Mouse (Mus musculus): ENCODE measurements around the gene Efnb3. TPM values are rescaled to one million over a fixed set of nuclear protein-coding genes. Genes with fewer than 3 reads are reported as not detected.

Efnb3 gene
- polyA plus RNA-seq, 1 experiment from 2014 or later, result 35.6 TPM

DNA sequence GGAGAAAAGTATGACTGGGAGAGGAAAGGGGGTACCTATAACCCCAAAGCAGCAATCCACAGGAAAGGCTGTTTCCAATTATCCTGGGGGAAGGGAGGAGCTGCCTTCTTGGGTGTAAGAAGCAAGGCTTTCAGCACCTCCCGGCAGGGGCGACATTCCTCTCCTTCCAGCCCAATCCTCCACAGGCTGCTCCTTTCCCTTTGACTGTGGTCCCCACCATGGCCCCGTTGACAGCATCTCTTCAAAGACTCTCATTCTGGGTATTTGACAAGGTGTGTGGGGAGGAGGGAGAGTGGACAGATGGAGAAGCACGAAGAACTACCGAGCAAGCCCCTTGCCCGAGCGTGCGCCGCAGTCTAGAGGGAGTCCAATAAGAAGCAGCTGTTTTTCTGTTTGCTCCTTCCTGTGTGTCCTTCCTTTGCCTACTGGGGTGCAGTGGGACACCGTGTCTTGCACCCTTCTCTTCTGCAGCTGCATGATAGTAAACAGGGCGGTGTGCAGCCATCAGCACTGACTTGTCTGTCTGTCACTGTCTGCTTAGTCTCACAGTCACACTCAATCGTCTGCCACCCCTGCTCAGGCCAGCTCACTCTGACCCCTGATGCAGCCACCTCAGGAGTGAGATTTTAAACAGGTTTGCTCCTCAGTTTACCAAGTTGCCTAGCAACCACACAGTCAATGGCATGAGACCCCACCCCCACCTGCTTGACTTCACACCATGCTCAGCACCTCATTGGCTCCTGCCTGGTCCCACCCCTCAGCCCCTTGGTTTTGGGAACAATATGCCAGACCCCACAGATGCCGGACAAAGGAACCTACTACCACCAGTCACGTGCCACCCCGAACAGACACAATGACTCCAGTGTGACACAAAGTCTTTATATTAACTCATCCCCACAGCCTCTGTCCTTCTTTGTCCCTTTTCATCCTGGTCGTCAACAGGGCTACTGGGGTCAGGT lies 1.2 kb upstream of the Efnb3 start:
- peak overlapping the region; percentile 88 for H3K9ac ChIP-seq (replicated peaks; ENCODE audit: low read depth, low read length)
- peak overlapping the region; percentile 91 for H3K4me2 ChIP-seq (ENCODE audit: low read depth, low read length)
- peaks cover 7% of the 10 kb centered on the region for H3K36me3 ChIP-seq (ENCODE audit: control insufficient read depth, insufficient read depth, low read length)
- peak; percentile 52; the same call in 1 of the 2 replicates for ATAC-seq (ENCODE audit: low read depth)
- WGBS, result 14% methylated on average over 16 of the region's 16 CpGs
- no peaks in the 10 kb centered on the region for H3K9me3 ChIP-seq (ENCODE audit: control insufficient read depth, low read length)
- no peaks in the 10 kb centered on the region; the same call in 1 of the 2 replicates for H3K27me3 ChIP-seq (ENCODE audit: control insufficient read depth, insufficient read depth, low read length)
- H3K27ac ChIP-seq (ENCODE audit: low read depth, low read length), result no peak overlapping the region
- peaks cover 49% of the 10 kb centered on the region for H3K4me1 ChIP-seq (ENCODE audit: control insufficient read depth, insufficient read depth, low read length)
- H3K4me3 ChIP-seq (ENCODE audit: low read depth, low read length), result peak overlapping the region; percentile 87; the same call in 1 of the 2 replicates

GRCm38 (mm10) chr11:69559183-69559582 lies 822 bp downstream of the Efnb3 start:
- Histone ChIP-seq H3K27me3 (ENCODE audit: control insufficient read depth, insufficient read depth, low read length) (no peaks in the 10 kb centered on the region; the same call in 1 of the 2 replicates), H3K9ac (replicated peaks; ENCODE audit: low read depth, low read length) (peak overlapping the region; percentile 88), H3K9me3 (ENCODE audit: control insufficient read depth, low read length) (no peaks in the 10 kb centered on the region), H3K4me3 (ENCODE audit: low read depth, low read length) (peak overlapping the region; percentile 87), H3K36me3 (ENCODE audit: control insufficient read depth, insufficient read depth, low read length) (peaks cover 7% of the 10 kb centered on the region), H3K4me2 (ENCODE audit: low read depth, low read length) (peak overlapping the region; percentile 91), H3K27ac (ENCODE audit: low read depth, low read length) (no peak overlapping the region; the same call in 1 of the 2 replicates), H3K4me1 (ENCODE audit: control insufficient read depth, insufficient read depth, low read length) (peaks cover 53% of the 10 kb centered on the region)
- WGBS, result 14% methylated on average over 5 of the region's 5 CpGs
- no peak; the same call in 1 of the 2 replicates for ATAC-seq (ENCODE audit: low read depth)

DNA sequence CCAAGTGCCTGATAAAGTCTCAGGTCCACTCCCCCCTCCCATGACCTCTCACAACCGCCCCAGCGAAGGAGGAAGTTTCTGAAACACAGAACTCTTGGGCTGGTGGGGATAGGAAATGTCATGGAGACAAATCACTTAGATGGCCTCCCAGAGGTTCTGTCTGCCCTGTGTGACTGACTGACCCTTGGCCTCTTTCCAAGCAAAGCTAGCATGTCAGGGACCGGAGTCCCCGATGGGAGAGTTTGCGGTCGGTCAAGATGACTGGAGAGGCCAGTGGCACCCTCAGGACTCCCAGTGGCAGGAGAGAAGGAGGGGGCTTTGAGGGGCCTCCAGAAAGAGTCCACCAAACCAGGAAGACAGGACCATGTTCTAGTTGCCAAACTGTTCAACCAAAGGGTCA lies 1.2 kb downstream of the Efnb3 start:
- Histone ChIP-seq H3K4me3 (ENCODE audit: low read depth, low read length) (peak overlapping the region; percentile 87), H3K27ac (ENCODE audit: low read depth, low read length) (no peak overlapping the region), H3K9me3 (ENCODE audit: control insufficient read depth, low read length) (no peaks in the 10 kb centered on the region), H3K27me3 (ENCODE audit: control insufficient read depth, insufficient read depth, low read length) (no peaks in the 10 kb centered on the region; the same call in 1 of the 2 replicates), H3K4me1 (ENCODE audit: control insufficient read depth, insufficient read depth, low read length) (peaks cover 58% of the 10 kb centered on the region), H3K36me3 (ENCODE audit: control insufficient read depth, insufficient read depth, low read length) (peaks cover 7% of the 10 kb centered on the region), H3K9ac (replicated peaks; ENCODE audit: low read depth, low read length) (peak overlapping the region; percentile 88), H3K4me2 (ENCODE audit: low read depth, low read length) (peak overlapping the region; percentile 91)
- ATAC-seq (ENCODE audit: low read depth), result no peak
- 21% methylated on average over 6 of the region's 6 CpGs for WGBS

DNA sequence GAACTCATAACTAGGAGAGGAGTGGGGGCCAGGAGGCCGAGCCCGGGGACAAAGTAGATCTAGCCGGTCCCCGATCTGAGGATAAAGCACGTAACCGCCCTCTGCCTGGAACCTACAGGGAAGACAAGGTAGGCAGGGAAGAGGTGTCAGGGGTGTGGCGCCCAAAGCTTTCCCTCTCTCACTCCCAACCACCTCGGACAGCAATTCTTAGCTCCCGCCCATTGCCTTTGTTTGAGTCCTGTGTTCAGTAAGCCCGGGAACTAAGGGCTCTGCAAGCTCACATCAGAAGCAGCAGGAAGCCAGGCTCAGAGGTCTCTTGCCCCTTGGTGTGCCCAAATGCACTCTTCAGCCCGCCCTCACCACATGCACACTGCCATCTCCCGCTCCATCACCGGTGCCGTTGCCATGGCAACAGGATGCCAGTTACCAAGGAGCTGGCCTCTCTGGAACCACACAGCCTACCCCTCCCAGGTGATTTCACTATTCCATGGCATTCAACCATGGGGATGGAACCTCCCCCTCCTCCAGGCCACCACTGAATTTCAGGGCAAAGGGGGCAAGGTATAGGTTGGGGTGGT lies 2.5 kb downstream of the Efnb3 start:
- H3K4me3 ChIP-seq (ENCODE audit: low read depth, low read length), result peak overlapping the region; percentile 87
- peak overlapping the region; percentile 37; the same call in 1 of the 2 replicates for H3K9ac ChIP-seq (replicated peaks; ENCODE audit: low read depth, low read length)
- H3K27me3 ChIP-seq (ENCODE audit: control insufficient read depth, insufficient read depth, low read length), result no peaks in the 10 kb centered on the region; the same call in 1 of the 2 replicates
- peaks cover 6% of the 10 kb centered on the region for H3K36me3 ChIP-seq (ENCODE audit: control insufficient read depth, insufficient read depth, low read length)
- H3K4me1 ChIP-seq (ENCODE audit: control insufficient read depth, insufficient read depth, low read length), result peaks cover 71% of the 10 kb centered on the region
- H3K27ac ChIP-seq (ENCODE audit: low read depth, low read length), result no peak overlapping the region; the same call in 1 of the 2 replicates
- H3K4me2 ChIP-seq (ENCODE audit: low read depth, low read length), result peak overlapping the region; percentile 91
- 15% methylated on average over 14 of the region's 14 CpGs for WGBS
- no peak for ATAC-seq (ENCODE audit: low read depth)
- no peaks in the 10 kb centered on the region for H3K9me3 ChIP-seq (ENCODE audit: control insufficient read depth, low read length)

DNA sequence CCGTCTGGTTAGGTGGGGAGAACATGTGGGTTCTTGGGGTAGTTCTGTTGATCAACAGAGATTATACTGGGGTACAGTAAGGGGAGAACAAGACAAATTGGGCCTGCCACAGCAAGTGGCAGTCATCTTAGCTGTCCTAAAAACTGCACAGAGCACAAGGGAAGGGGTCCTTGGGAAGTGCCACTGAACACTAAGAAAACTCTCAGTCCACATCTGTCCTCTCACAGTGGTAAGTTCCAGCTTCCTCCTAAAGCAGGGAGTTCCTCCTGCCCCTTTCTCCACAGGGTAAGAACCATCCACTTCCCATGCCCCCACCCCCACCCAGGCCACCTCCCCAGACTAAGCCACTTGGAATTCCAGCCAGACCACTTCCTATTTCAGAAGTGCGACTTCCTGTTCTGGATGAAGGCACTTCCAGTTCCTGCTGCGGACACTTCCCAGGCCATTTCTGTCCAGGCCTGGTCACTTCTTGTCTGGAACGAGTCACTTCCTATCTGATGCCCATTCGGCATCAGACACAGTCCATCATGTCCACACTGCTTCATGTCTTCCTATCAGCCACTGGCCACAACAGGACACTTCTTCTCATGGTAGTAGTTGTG lies 5.4 kb downstream of the Efnb3 start:
- H3K4me1 ChIP-seq (ENCODE audit: control insufficient read depth, insufficient read depth, low read length), result peaks cover 57% of the 10 kb centered on the region
- no peak overlapping the region for H3K9ac ChIP-seq (replicated peaks; ENCODE audit: low read depth, low read length)
- WGBS, result 75% methylated on average over 5 of the region's 5 CpGs

DNA sequence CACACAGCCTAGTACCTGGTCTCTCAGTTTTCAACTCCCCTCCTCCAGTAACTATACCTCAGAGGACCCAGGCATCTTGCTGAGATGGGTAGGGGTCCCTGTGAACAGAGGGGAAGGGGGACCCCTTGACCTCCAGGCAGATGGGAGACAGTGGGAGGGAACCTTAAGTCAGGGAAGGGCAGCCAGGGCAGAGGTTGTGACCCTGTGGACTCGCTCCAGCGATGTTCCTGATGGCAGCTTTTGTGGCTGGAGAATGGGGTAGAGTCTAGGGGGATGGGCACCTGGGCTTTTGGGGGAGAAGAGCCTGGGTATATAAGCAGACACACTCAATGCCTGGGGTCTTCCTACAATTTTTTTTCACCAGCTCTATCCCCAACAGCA lies 6.7 kb downstream of the Efnb3 start:
- H3K9ac ChIP-seq (replicated peaks; ENCODE audit: low read depth, low read length), result peak overlapping the region; percentile 18
- 16% methylated on average over 2 of the region's 2 CpGs for WGBS
- H3K27ac ChIP-seq (ENCODE audit: low read depth, low read length), result peak overlapping the region; percentile 84
- H3K27me3 ChIP-seq (ENCODE audit: control insufficient read depth, insufficient read depth, low read length), result no peaks in the 10 kb centered on the region
- H3K4me3 ChIP-seq (ENCODE audit: low read depth, low read length), result 0 out of 2 replicates have a peak overlapping the region, but pooled peaks have one; percentile 4
- no peaks in the 10 kb centered on the region for H3K9me3 ChIP-seq (ENCODE audit: control insufficient read depth, low read length)
- ATAC-seq (ENCODE audit: low read depth), result peak; percentile 40; the same call in 1 of the 2 replicates
- no peaks in the 10 kb centered on the region for H3K36me3 ChIP-seq (ENCODE audit: control insufficient read depth, insufficient read depth, low read length)
- H3K4me1 ChIP-seq (ENCODE audit: control insufficient read depth, insufficient read depth, low read length), result peaks cover 56% of the 10 kb centered on the region
- H3K4me2 ChIP-seq (ENCODE audit: low read depth, low read length), result peak overlapping the region; percentile 36

More for the DNA sequence above, 5.4 kb downstream of the Efnb3 start:
- no peak overlapping the region for H3K4me3 ChIP-seq (ENCODE audit: low read depth, low read length)
- H3K36me3 ChIP-seq (ENCODE audit: control insufficient read depth, insufficient read depth, low read length), result no peaks in the 10 kb centered on the region
- no peak for ATAC-seq (ENCODE audit: low read depth)
- 0 out of 2 replicates have a peak overlapping the region, but pooled peaks have one; percentile 35 for H3K27ac ChIP-seq (ENCODE audit: low read depth, low read length)
- H3K9me3 ChIP-seq (ENCODE audit: control insufficient read depth, low read length), result no peaks in the 10 kb centered on the region
- no peak overlapping the region for H3K4me2 ChIP-seq (ENCODE audit: low read depth, low read length)
- no peaks in the 10 kb centered on the region for H3K27me3 ChIP-seq (ENCODE audit: control insufficient read depth, insufficient read depth, low read length)

GRCm38 (mm10) chr11:69552622-69553340 lies 7.2 kb downstream of the Efnb3 start:
- peak overlapping the region; percentile 36 for H3K4me2 ChIP-seq (ENCODE audit: low read depth, low read length)
- 8% methylated on average over 14 of the region's 14 CpGs for WGBS
- no peaks in the 10 kb centered on the region for H3K9me3 ChIP-seq (ENCODE audit: control insufficient read depth, low read length)
- H3K27me3 ChIP-seq (ENCODE audit: control insufficient read depth, insufficient read depth, low read length), result no peaks in the 10 kb centered on the region
- H3K4me3 ChIP-seq (ENCODE audit: low read depth, low read length), result 0 out of 2 replicates have a peak overlapping the region, but pooled peaks have one; percentile 4
- H3K4me1 ChIP-seq (ENCODE audit: control insufficient read depth, insufficient read depth, low read length), result peaks cover 56% of the 10 kb centered on the region
- peak overlapping the region; percentile 84 for H3K27ac ChIP-seq (ENCODE audit: low read depth, low read length)
- peak overlapping the region; percentile 18 for H3K9ac ChIP-seq (replicated peaks; ENCODE audit: low read depth, low read length)
- no peaks in the 10 kb centered on the region for H3K36me3 ChIP-seq (ENCODE audit: control insufficient read depth, insufficient read depth, low read length)
- peak; percentile 84 for ATAC-seq (ENCODE audit: low read depth)

- no peak overlapping the region for H3K27ac ChIP-seq (ENCODE audit: low read depth, low read length)
- WGBS, result 66% methylated on average over 4 of the region's 4 CpGs
- no peaks in the 10 kb centered on the region for H3K9me3 ChIP-seq (ENCODE audit: control insufficient read depth, low read length)
- H3K4me1 ChIP-seq (ENCODE audit: control insufficient read depth, insufficient read depth, low read length), result peaks cover 49% of the 10 kb centered on the region
- H3K4me3 ChIP-seq (ENCODE audit: low read depth, low read length), result no peak overlapping the region
- no peak for ATAC-seq (ENCODE audit: low read depth)
- no peak overlapping the region for H3K9ac ChIP-seq (replicated peaks; ENCODE audit: low read depth, low read length)
- no peaks in the 10 kb centered on the region for H3K27me3 ChIP-seq (ENCODE audit: control insufficient read depth, insufficient read depth, low read length)
- H3K4me2 ChIP-seq (ENCODE audit: low read depth, low read length), result no peak overlapping the region
- no peaks in the 10 kb centered on the region for H3K36me3 ChIP-seq (ENCODE audit: control insufficient read depth, insufficient read depth, low read length)
These were observed 8.7 kb downstream of the Efnb3 start for GRCm38 (mm10) chr11:69551310-69551709.
